Mouse (Mus musculus): ENCODE measurements at regions not wholly inside any gene's neighbourhood (a gene's known extent, or its start where the extent isn't known, plus 50 kb on each side); places are given as distances from the start of the nearest gene placed in this dataset.

- DNase-seq (ENCODE audit: extremely low spot score in 1 of 2, low spot score in 2 of 2), result no peak
- TF ChIP-seq CTCF (IDR thresholded peaks at IDR 0.05), result no peak
- intact Hi-C loops (cut with DNase I), result no loop called here
- H3K4me3 ChIP-seq, result no peak overlapping the region
- no peak overlapping the region for H3K27ac ChIP-seq
Observed at GRCm38 (mm10) chr1:155472112-155472955, 55.1 kb upstream of the Xpr1 start.

GRCm38 (mm10) chr1:155472956-155473646 is 55.9 kb upstream of the Xpr1 start:
- no peak overlapping the region for H3K4me3 ChIP-seq
- DNase-seq (ENCODE audit: extremely low spot score in 1 of 2, low spot score in 2 of 2), result no peak
- intact Hi-C loops (cut with DNase I), result no loop called here
- no peak for TF ChIP-seq CTCF (IDR thresholded peaks at IDR 0.05)
- no peak overlapping the region for H3K27ac ChIP-seq

GRCm38 (mm10) chr1:155474973-155475372 is 57.8 kb upstream of the Xpr1 start:
- Histone ChIP-seq H3K4me3 (no peak overlapping the region), H3K27ac (no peak overlapping the region)
- TF ChIP-seq CTCF (IDR thresholded peaks at IDR 0.05), result no peak
- intact Hi-C loops (cut with DNase I), result no loop called here
- no peak for DNase-seq (ENCODE audit: extremely low spot score in 1 of 2, low spot score in 2 of 2)

GRCm38 (mm10) chr1:155476237-155476636 is 59.0 kb upstream of the Xpr1 start:
- no peak for DNase-seq (ENCODE audit: extremely low spot score in 1 of 2, low spot score in 2 of 2)
- TF ChIP-seq CTCF (IDR thresholded peaks at IDR 0.05), result no peak
- Histone ChIP-seq H3K4me3 (no peak overlapping the region), H3K27ac (no peak overlapping the region)
- intact Hi-C loops (cut with DNase I), result no loop called here

- intact Hi-C loops (cut with DNase I), result loop anchor here (2.0 kb wide), 1 partner anchor 15 kb away; no protein-coding TSS in a partner anchor
- H3K27ac ChIP-seq, result no peak overlapping the region
- no peak for TF ChIP-seq CTCF (IDR thresholded peaks at IDR 0.05)
Observed at GRCm38 (mm10) chr1:155482148-155482547, 64.9 kb upstream of the Xpr1 start.

GRCm38 (mm10) chr1:155482760-155483159 is 65.5 kb upstream of the Xpr1 start:
- TF ChIP-seq CTCF (IDR thresholded peaks at IDR 0.05), result no peak
- DNase-seq (ENCODE audit: extremely low spot score in 1 of 2, low spot score in 2 of 2), result no peak
- Histone ChIP-seq H3K4me3 (no peak overlapping the region), H3K27ac (no peak overlapping the region)
- intact Hi-C loops (cut with DNase I), result loop anchor here (2.0 kb wide), 1 partner anchor 16 kb away; no protein-coding TSS in a partner anchor

More at GRCm38 (mm10) chr1:155482148-155482547, 64.9 kb upstream of the Xpr1 start:
- no peak for DNase-seq (ENCODE audit: extremely low spot score in 1 of 2, low spot score in 2 of 2)
- no peak overlapping the region for H3K4me3 ChIP-seq

- no peak overlapping the region for H3K4me3 ChIP-seq
- DNase-seq (ENCODE audit: extremely low spot score in 1 of 2, low spot score in 2 of 2), result no peak
- TF ChIP-seq CTCF (IDR thresholded peaks at IDR 0.05), result no peak
- intact Hi-C loops (cut with DNase I), result loop anchor here (2.0 kb wide), 1 partner anchor 17 kb away; no protein-coding TSS in a partner anchor
- H3K27ac ChIP-seq, result no peak overlapping the region
Observed at GRCm38 (mm10) chr1:155483693-155484092, 66.5 kb upstream of the Xpr1 start.

- Histone ChIP-seq H3K4me3 (no peak overlapping the region), H3K27ac (no peak overlapping the region)
- intact Hi-C loops (cut with DNase I), result no loop called here
- DNase-seq (ENCODE audit: extremely low spot score in 1 of 2, low spot score in 2 of 2), result no peak
- no peak for TF ChIP-seq CTCF (IDR thresholded peaks at IDR 0.05)
Observed at GRCm38 (mm10) chr1:155487796-155488195, 70.1 kb upstream of the Acbd6 start.

- no peak overlapping the region for H3K27ac ChIP-seq
Observed at GRCm38 (mm10) chr1:155488966-155489661, 68.8 kb upstream of the Acbd6 start.

GRCm38 (mm10) chr1:155490131-155490530 is 67.8 kb upstream of the Acbd6 start:
- DNase-seq (ENCODE audit: extremely low spot score in 1 of 2, low spot score in 2 of 2), result no peak
- Histone ChIP-seq H3K27ac (no peak overlapping the region), H3K4me3 (no peak overlapping the region)
- TF ChIP-seq CTCF (IDR thresholded peaks at IDR 0.05), result no peak
- intact Hi-C loops (cut with DNase I), result loop anchor here (5.0 kb wide), 1 partner anchor 73 kb away; the partner anchor contains the start of gene Xpr1

More at GRCm38 (mm10) chr1:155488966-155489661, 68.8 kb upstream of the Acbd6 start:
- no peak overlapping the region for H3K4me3 ChIP-seq
- no peak for DNase-seq (ENCODE audit: extremely low spot score in 1 of 2, low spot score in 2 of 2)
- intact Hi-C loops (cut with DNase I), result no loop called here
- no peak for TF ChIP-seq CTCF (IDR thresholded peaks at IDR 0.05)

GRCm38 (mm10) chr1:155491205-155492026 is 66.5 kb upstream of the Acbd6 start:
- intact Hi-C loops (cut with DNase I), result loop anchor here (5.0 kb wide), 1 partner anchor 74 kb away; the partner anchor contains the start of gene Xpr1
- TF ChIP-seq CTCF (IDR thresholded peaks at IDR 0.05), result no peak
- DNase-seq (ENCODE audit: extremely low spot score in 1 of 2, low spot score in 2 of 2), result no peak
- H3K4me3 ChIP-seq, result no peak overlapping the region
- no peak overlapping the region for H3K27ac ChIP-seq
